Mouse (Mus musculus) erythroid progenitor cell, adult 5-6 weeks (primary cell): ENCODE measurements at regions not wholly inside any gene's neighbourhood (a gene's known extent, or its start where the extent isn't known, plus 50 kb on each side); places are given as distances from the start of the nearest gene placed in this dataset.

Source experiments
- ATAC-seq: replicated peaks from 2 replicates; pipeline ENCODE4 v1.8.0; 2016; ENCODE audit warnings: moderate number of reproducible peaks, mild to moderate bottlenecking, moderate TSS enrichment, inconsistent platforms; ENCODE audit not compliant: poor library complexity, low FRiP score, severe bottlenecking

DNA sequence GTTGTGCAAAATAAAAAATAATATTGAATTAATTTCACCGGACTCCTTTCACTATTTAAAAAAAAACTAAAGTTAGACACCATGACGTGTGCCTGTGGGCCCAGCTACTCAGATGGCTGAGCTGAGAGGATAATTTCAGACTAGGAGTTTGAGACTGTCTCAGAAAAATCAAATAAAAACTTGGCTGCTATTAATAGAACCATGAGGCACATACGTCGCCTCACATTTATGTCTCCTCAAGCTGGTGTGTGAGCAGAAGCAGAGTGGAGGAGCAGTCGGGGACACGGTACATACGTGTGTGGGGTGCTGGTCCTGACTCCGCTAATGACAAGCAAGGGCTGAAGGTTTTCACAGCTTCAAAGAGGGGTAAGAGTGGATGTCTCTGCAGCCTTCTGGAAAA lies 52.8 kb upstream of the Dmrtb1 start:
- ATAC-seq = no peak

GRCm38 (mm10) chr4:107737907-107738306 lies 53.9 kb upstream of the Dmrtb1 start:
- ATAC-seq = peak; percentile 69

GRCm38 (mm10) chr4:107738776-107739175 lies 54.7 kb upstream of the Dmrtb1 start:
- no peak for ATAC-seq

- no peak for ATAC-seq
Measured at GRCm38 (mm10) chr4:107739789-107740405, 55.9 kb upstream of the Dmrtb1 start.

- no peak for ATAC-seq
Measured at GRCm38 (mm10) chr4:107743646-107744045, 58.4 kb upstream of the Lrp8 start.

- ATAC-seq = no peak
Measured at GRCm38 (mm10) chr4:107746366-107746765, 55.7 kb upstream of the Lrp8 start.

DNA sequence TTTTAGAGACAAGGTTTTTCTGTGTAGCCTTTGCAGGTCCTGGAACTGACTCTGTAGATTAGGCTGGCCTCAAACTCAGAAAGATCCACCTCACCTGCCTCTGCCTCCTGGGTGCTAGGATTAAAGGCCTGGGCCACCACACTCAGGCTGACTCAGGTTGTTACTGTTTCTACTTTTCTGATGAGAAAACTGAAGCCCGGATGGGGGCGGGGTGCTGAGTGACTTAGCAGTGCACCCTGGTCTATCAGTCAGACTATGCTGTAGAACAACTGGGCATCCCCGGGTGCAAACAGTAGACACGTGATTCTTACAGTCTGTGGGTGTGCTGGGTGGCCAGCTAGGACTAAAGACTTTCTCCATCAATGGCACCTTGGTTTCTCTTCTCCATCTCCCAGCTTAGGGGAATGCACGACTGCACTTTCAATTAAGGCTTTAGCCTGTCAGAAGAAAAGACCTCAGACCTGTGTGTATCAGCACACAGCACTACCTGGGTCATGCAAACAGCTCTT lies 55.1 kb upstream of the Lrp8 start:
- no peak for ATAC-seq

DNA sequence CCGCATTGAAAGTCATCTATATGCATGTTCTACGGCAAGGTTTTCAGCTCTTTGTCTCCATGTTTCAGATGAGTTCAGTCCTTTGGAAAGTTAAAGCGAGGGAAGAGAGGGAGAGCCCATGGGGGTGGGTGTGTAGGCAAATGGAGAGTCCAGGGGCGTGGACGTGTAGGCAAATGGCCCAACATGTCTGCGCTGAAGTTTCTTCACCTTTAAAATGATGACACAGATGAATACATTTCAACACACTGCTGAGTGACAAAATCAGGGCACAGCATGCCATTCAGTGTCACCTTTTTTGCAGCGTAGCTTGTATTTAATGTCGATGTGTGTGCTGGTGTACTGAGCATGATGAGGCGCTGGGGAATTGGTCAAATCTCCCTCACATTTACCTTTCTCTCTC lies 54.6 kb upstream of the Lrp8 start:
- ATAC-seq = no peak

DNA sequence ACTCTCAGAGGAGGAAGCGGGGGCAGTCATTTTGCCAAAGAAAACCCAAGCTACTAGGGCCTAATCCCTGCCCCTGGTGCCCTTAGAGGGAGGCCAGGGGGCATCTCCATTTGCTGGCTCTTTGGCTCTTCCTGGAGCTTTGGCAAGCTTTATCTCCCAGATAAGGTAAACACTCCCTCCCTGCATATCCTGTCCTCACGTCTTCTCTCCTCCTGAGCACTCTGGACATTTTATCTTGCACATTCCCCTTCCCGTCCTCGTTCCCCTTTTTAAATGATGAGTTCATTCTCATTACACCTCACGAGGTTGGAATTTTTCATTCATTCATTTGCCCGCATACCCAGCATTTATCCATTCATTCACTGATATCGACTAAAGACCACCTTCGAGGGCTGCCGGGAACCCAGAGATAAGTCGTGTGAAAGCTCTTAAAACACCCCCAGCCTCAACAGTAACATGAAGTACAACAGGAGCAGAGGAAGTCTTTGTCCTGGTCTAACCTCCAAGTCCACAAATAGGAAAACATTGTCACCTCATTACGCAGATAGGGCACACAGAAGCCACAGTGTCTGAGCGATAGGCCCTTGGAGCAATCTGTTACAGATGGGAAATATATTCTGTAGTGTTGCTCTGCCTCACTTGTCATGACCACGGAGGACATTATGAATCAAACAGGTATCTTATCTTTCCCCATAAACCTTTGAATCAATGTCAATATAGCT lies 54.0 kb upstream of the Lrp8 start:
- ATAC-seq = no peak

DNA sequence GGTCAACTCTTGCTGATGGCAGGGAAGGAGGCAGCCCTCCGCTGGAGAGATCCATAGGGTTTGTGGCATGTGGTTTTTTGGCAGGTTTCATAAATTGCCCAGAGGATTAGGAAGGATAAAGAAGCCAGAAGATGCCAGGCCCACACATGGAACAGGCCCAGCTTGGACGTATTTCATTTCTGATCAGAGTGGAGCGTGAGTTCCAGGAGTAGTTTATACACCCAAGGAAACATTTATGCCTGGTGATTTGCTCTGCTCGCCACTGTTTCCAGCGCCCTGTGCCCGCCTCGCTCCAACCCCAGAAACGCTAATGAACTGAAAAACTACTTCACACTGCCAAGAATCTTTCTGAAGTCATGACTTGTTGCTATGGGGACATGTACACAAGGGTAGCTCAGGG lies 53.0 kb upstream of the Lrp8 start:
- no peak for ATAC-seq

GRCm38 (mm10) chr4:107750017-107750416 lies 52.0 kb upstream of the Lrp8 start:
- 0 out of 2 replicates have a peak, but pooled peaks have one; percentile 23 for ATAC-seq
